Mouse (Mus musculus): ENCODE measurements around the gene Zfhx3. TPM values are rescaled to one million over a fixed set of nuclear protein-coding genes. Genes with fewer than 3 reads are reported as not detected.

The Zfhx3 gene
- total and polyA plus RNA-seq, 2 experiments from 2014 or later = 14.9 to 15.3 TPM

- no peak overlapping the region for H3K9ac ChIP-seq (replicated peaks; ENCODE audit: low read length)
- H3K27ac ChIP-seq = no peak overlapping the region
- H3K27me3 ChIP-seq (ENCODE audit: insufficient read depth, low read length) = peaks cover 4% of the 10 kb centered on the region
- DNase-seq (ENCODE audit: low spot score) (no peak), ATAC-seq (no peak)
- H3K9me3 ChIP-seq (ENCODE audit: low read length) = no peaks in the 10 kb centered on the region
- TF ChIP-seq CTCF (IDR thresholded peaks at IDR 0.05; ENCODE audit: low read depth) = no peak
- no peak overlapping the region for H3K4me2 ChIP-seq (ENCODE audit: low read depth, low read length)
- H3K4me1 ChIP-seq (ENCODE audit: insufficient read depth, low read length) = 0 out of 2 replicates have a peak, but pooled peaks cover 9% of the 10 kb centered on the region
- H3K36me3 ChIP-seq (ENCODE audit: insufficient read depth, low read length) = no peaks in the 10 kb centered on the region
- H3K4me3 ChIP-seq (ENCODE audit: low read length) = no peak overlapping the region
- whole genome bisulfite sequencing = 45% methylated on average over 10 of the region's 11 CpGs
Observed at GRCm38 (mm10) chr8:108724818-108725506, 782.5 kb downstream of the Zfhx3 start.

GRCm38 (mm10) chr8:108725631-108726030 is 783.2 kb downstream of the Zfhx3 start:
- H3K4me1 ChIP-seq (ENCODE audit: insufficient read depth, low read length) = 0 out of 2 replicates have a peak, but pooled peaks cover 9% of the 10 kb centered on the region
- no peak overlapping the region for H3K27ac ChIP-seq
- H3K9ac ChIP-seq (replicated peaks; ENCODE audit: low read length) = no peak overlapping the region
- no peak overlapping the region for H3K4me3 ChIP-seq (ENCODE audit: low read length)
- DNase-seq (ENCODE audit: low spot score) (no peak), ATAC-seq (no peak)
- WGBS = 62% methylated on average over 10 of the region's 10 CpGs
- no peak overlapping the region for H3K4me2 ChIP-seq (ENCODE audit: low read depth, low read length)
- H3K36me3 ChIP-seq (ENCODE audit: insufficient read depth, low read length) = no peaks in the 10 kb centered on the region
- H3K27me3 ChIP-seq (ENCODE audit: insufficient read depth, low read length) = peaks cover 2% of the 10 kb centered on the region
- H3K9me3 ChIP-seq (ENCODE audit: low read length) = no peaks in the 10 kb centered on the region
- no peak for TF ChIP-seq CTCF (IDR thresholded peaks at IDR 0.05; ENCODE audit: low read depth)

GRCm38 (mm10) chr8:108726541-108727241 is 784.2 kb downstream of the Zfhx3 start:
- no peaks in the 10 kb centered on the region for H3K9me3 ChIP-seq (ENCODE audit: low read length)
- H3K27me3 ChIP-seq (ENCODE audit: insufficient read depth, low read length) = no peaks in the 10 kb centered on the region
- 13% methylated on average over 12 of the region's 12 CpGs for WGBS
- DNase-seq (ENCODE audit: low spot score) (no peak), ATAC-seq (no peak)
- no peak overlapping the region for H3K4me3 ChIP-seq (ENCODE audit: low read length)
- H3K9ac ChIP-seq (replicated peaks; ENCODE audit: low read length) = no peak overlapping the region
- no peak overlapping the region for H3K27ac ChIP-seq
- no peak overlapping the region for H3K4me2 ChIP-seq (ENCODE audit: low read depth, low read length)
- TF ChIP-seq CTCF (IDR thresholded peaks at IDR 0.05; ENCODE audit: low read depth) = no peak
- 0 out of 2 replicates have a peak, but pooled peaks cover 9% of the 10 kb centered on the region for H3K4me1 ChIP-seq (ENCODE audit: insufficient read depth, low read length)
- no peaks in the 10 kb centered on the region for H3K36me3 ChIP-seq (ENCODE audit: insufficient read depth, low read length)

GRCm38 (mm10) chr8:108729169-108729568 is 786.7 kb downstream of the Zfhx3 start:
- no peak overlapping the region for H3K4me2 ChIP-seq (ENCODE audit: low read depth, low read length)
- no peak for TF ChIP-seq CTCF (IDR thresholded peaks at IDR 0.05; ENCODE audit: low read depth)
- H3K27ac ChIP-seq = no peak overlapping the region
- no peaks in the 10 kb centered on the region for H3K4me1 ChIP-seq (ENCODE audit: insufficient read depth, low read length)
- no peaks in the 10 kb centered on the region for H3K9me3 ChIP-seq (ENCODE audit: low read length)
- DNase-seq (ENCODE audit: low spot score) = no peak
- ATAC-seq = no peak
- H3K27me3 ChIP-seq (ENCODE audit: insufficient read depth, low read length) = no peaks in the 10 kb centered on the region
- H3K9ac ChIP-seq (replicated peaks; ENCODE audit: low read length) = no peak overlapping the region
- H3K4me3 ChIP-seq (ENCODE audit: low read length) = no peak overlapping the region
- H3K36me3 ChIP-seq (ENCODE audit: insufficient read depth, low read length) = no peaks in the 10 kb centered on the region
- WGBS = 13% methylated on average over 2 of the region's 2 CpGs

GRCm38 (mm10) chr8:108729667-108730329 is 787.4 kb downstream of the Zfhx3 start:
- ATAC-seq (no peak), DNase-seq (ENCODE audit: low spot score) (no peak)
- no peak overlapping the region for H3K9ac ChIP-seq (replicated peaks; ENCODE audit: low read length)
- WGBS = 36% methylated on average over 12 of the region's 12 CpGs
- no peak overlapping the region for H3K27ac ChIP-seq
- no peaks in the 10 kb centered on the region for H3K36me3 ChIP-seq (ENCODE audit: insufficient read depth, low read length)
- H3K4me2 ChIP-seq (ENCODE audit: low read depth, low read length) = no peak overlapping the region
- H3K9me3 ChIP-seq (ENCODE audit: low read length) = no peaks in the 10 kb centered on the region
- no peak for TF ChIP-seq CTCF (IDR thresholded peaks at IDR 0.05; ENCODE audit: low read depth)
- H3K4me3 ChIP-seq (ENCODE audit: low read length) = no peak overlapping the region
- H3K27me3 ChIP-seq (ENCODE audit: insufficient read depth, low read length) = no peaks in the 10 kb centered on the region
- H3K4me1 ChIP-seq (ENCODE audit: insufficient read depth, low read length) = no peaks in the 10 kb centered on the region

- ATAC-seq = no peak
- TF ChIP-seq CTCF (IDR thresholded peaks at IDR 0.05; ENCODE audit: low read depth) = no peak
- H3K9me3 ChIP-seq (ENCODE audit: low read length) = no peaks in the 10 kb centered on the region
- no peak overlapping the region for H3K4me3 ChIP-seq (ENCODE audit: low read length)
- no peaks in the 10 kb centered on the region for H3K4me1 ChIP-seq (ENCODE audit: insufficient read depth, low read length)
- no peaks in the 10 kb centered on the region for H3K27me3 ChIP-seq (ENCODE audit: insufficient read depth, low read length)
- H3K9ac ChIP-seq (replicated peaks; ENCODE audit: low read length) = no peak overlapping the region
- 58% methylated on average over 9 of the region's 9 CpGs for WGBS
- DNase-seq (ENCODE audit: low spot score) = no peak
- H3K27ac ChIP-seq = no peak overlapping the region
- no peaks in the 10 kb centered on the region for H3K36me3 ChIP-seq (ENCODE audit: insufficient read depth, low read length)
- H3K4me2 ChIP-seq (ENCODE audit: low read depth, low read length) = no peak overlapping the region
Observed at GRCm38 (mm10) chr8:108730907-108731440, 788.5 kb downstream of the Zfhx3 start.

All from hindbrain, postnatal 0 days (tissue).